ENCODE assay signal across 11 mouse cellular contexts in the genomic region with DNA sequence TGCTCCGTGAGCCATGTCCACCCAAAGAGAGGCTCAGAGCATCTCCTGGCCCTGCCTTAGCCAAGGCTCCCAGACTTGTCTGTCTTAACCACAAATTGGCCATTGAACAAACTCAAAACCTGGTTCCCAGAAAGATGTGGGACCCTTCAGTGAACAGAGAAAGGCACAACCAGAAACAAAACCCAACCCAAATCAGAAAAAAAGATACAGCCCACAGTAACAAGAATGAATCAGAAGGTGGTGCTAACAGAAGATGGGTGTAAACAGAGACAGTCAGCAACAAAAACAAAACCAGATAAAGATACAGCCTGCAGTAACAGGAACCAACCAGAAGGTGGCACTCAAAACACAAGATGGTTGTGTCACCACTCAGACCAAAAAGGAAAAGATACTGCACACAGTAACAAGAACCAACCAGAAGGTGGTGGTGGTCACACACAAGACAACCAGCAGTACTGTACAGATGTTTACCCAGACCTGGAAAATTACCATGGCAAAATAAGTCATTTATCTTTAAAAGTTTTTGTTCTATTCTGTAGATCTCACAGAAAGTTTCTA. TPM values are rescaled to one million over a fixed set of nuclear protein-coding genes. Genes with fewer than 3 reads are reported as not detected.
DNase-seq lines count a peak whose midpoint lies in the region; ATAC-seq and TF ChIP-seq lines count a peak whose summit lies in the region.
"Had no signal": no experiment of that assay in that cellular context is flagged by ENCODE, and none has a peak within 500 bp of the region (broad histone marks: within the 10 kb centered on the region; RNA-seq: fewer than 3 reads in every experiment).

No protein-coding gene starts in this region.

- no peak overlapping the region for H3K4me3 ChIP-seq in gastrocnemius, adult 2 months
- H3K4me3 ChIP-seq in liver, postnatal 0 days (ENCODE audit: low read depth, low read length), result no peak overlapping the region
- H3K4me3 ChIP-seq in forebrain, embryonic 13.5 days, result no peak overlapping the region
- H3K4me3 ChIP-seq: lung, embryonic 15.5 days had no signal

- TF ChIP-seq EP300 in liver, postnatal 0 days (IDR thresholded peaks at IDR 0.05; ENCODE audit: low read depth), result no peak

- H3K9me3 ChIP-seq in liver, postnatal 0 days (ENCODE audit: low read length), result peaks cover 10% of the 10 kb centered on the region
- peaks cover 19% of the 10 kb centered on the region for H3K9me3 ChIP-seq in forebrain, embryonic 13.5 days (replicated peaks)

- H3K36me3 ChIP-seq in liver, postnatal 0 days (replicated peaks; ENCODE audit: insufficient read depth, low read length), result no peaks in the 10 kb centered on the region
- H3K36me3 ChIP-seq in forebrain, embryonic 13.5 days (ENCODE audit: poor library complexity, severe bottlenecking), result no peaks in the 10 kb centered on the region
- H3K36me3 ChIP-seq: lung, embryonic 15.5 days had no signal

- no peak overlapping the region for H3K4me2 ChIP-seq in liver, postnatal 0 days (ENCODE audit: low read depth, low read length)
- no peak overlapping the region for H3K4me2 ChIP-seq in forebrain, embryonic 13.5 days
- H3K4me2 ChIP-seq: lung, embryonic 15.5 days had no signal

- no peaks in the 10 kb centered on the region for H3K27me3 ChIP-seq in liver, postnatal 0 days (ENCODE audit: insufficient read depth, low read length)
- H3K27me3 ChIP-seq in forebrain, embryonic 13.5 days, result no peaks in the 10 kb centered on the region
- H3K27me3 ChIP-seq: lung, embryonic 15.5 days had no signal

- H3K9ac ChIP-seq in liver, postnatal 0 days (replicated peaks), result no peak overlapping the region
- no peak overlapping the region for H3K9ac ChIP-seq in forebrain, embryonic 13.5 days
- H3K9ac ChIP-seq: lung, embryonic 15.5 days had no signal

- no peaks in the 10 kb centered on the region for H3K4me1 ChIP-seq in liver, postnatal 0 days (ENCODE audit: insufficient read depth)
- no peaks in the 10 kb centered on the region for H3K4me1 ChIP-seq in forebrain, embryonic 13.5 days
- H3K4me1 ChIP-seq: lung, embryonic 15.5 days had no signal

- H3K27ac ChIP-seq in gastrocnemius, adult 2 months, result no peak overlapping the region
- H3K27ac ChIP-seq in liver, postnatal 0 days (ENCODE audit: low read depth), result no peak overlapping the region
- H3K27ac ChIP-seq in forebrain, embryonic 13.5 days, result no peak overlapping the region
- H3K27ac ChIP-seq: lung, embryonic 15.5 days had no signal

- peak; percentile 76 for TF ChIP-seq CTCF in gastrocnemius, adult 2 months (IDR thresholded peaks at IDR 0.05)
- peak; percentile 70 for TF ChIP-seq CTCF in liver, postnatal 0 days (IDR thresholded peaks at IDR 0.05; ENCODE audit: low read depth)

- peak; percentile 69 for ATAC-seq in liver, postnatal 0 days
- no peak for ATAC-seq in forebrain, embryonic 13.5 days

- intact Hi-C loops in gastrocnemius, adult 2 months (cut with DNase I), result loop anchor here (1.0 kb wide), 1 partner anchor 234 kb away; no protein-coding TSS in a partner anchor
- intact Hi-C loops in gastrocnemius, postnatal 14 days (cut with DNase I; ENCODE audit: low total_unique reads), result loop anchor here (10.0 kb wide), 1 partner anchor 234 kb away; no protein-coding TSS in a partner anchor

- DNase-seq in gastrocnemius, adult 2 months, result peak; percentile 19
- DNase-seq in gastrocnemius, postnatal 14 days, result no peak
- peak; percentile 34 for DNase-seq in retina, adult 2 months (ENCODE audit: low read depth, low spot score)
- DNase-seq in retina, embryonic 14.5 days (ENCODE audit: low spot score), result no peak
- DNase-seq in liver, postnatal 0 days, result no peak
- no peak for DNase-seq in embryo, embryonic 10.5 days (ENCODE audit: low spot score)
- DNase-seq in spleen, adult 12 weeks (ENCODE audit: low spot score), result no peak

- 79% methylated on average over 1 of the region's 1 CpGs for WGBS in liver, postnatal 0 days (ENCODE audit: insufficient replicate concordance)
- WGBS in forebrain, embryonic 13.5 days, result 85% methylated on average over 1 of the region's 1 CpGs

RNA-seq across cellular contexts. Expression of a gene that starts 47.0 kb away (rescaled TPM):
- 10 to 100 TPM; 33.1 to 34.5 TPM for total RNA-seq in gastrocnemius, adult 2 months (2021)
- total RNA-seq in gastrocnemius, postnatal 14 days (2021), result 10 to 100 TPM; 27.2 to 29.1 TPM
- 9.6 and 12.4 TPM in 2 replicates for polyA plus RNA-seq in liver, postnatal 0 days (2015; fragmentation: Nextera tagmentation; extraction: Ambion mirVana)
- polyA plus RNA-seq in forebrain, embryonic 13.5 days (2015; fragmentation: Nextera tagmentation; extraction: Ambion mirVana), result 39.0 and 41.6 TPM in 2 replicates

RNA-seq across cellular contexts. Expression of a gene that starts 57.1 kb away (rescaled TPM):
- total RNA-seq in gastrocnemius, adult 2 months (2021), result not detected
- total RNA-seq in gastrocnemius, postnatal 14 days (2021), result not detected
- polyA plus RNA-seq in liver, postnatal 0 days (2015; fragmentation: Nextera tagmentation; extraction: Ambion mirVana), result not detected in 2 replicates
- polyA plus RNA-seq in forebrain, embryonic 13.5 days (2015; fragmentation: Nextera tagmentation; extraction: Ambion mirVana), result not detected in 2 replicates
- polyA plus RNA-seq: heart, embryonic 14.5 days; stomach, embryonic 16.5 days had no signal

Comparison
In these comparisons a context has a peak if more than half of its experiments do, and no peak if none do; other contexts are left out.
1. DNase-seq: peak in gastrocnemius, adult 2 months (single experiment) and retina, adult 2 months (single experiment); none in gastrocnemius, postnatal 14 days (single experiment), retina, embryonic 14.5 days (single experiment), liver, postnatal 0 days (single experiment), embryo, embryonic 10.5 days (single experiment) and spleen, adult 12 weeks (single experiment).